Mouse (Mus musculus): ENCODE measurements around the gene Ampd1. TPM values are rescaled to one million over a fixed set of nuclear protein-coding genes. Genes with fewer than 3 reads are reported as not detected.

Ampd1 gene
- total RNA-seq, 2 experiments from 2014 or later, result not detected

DNA sequence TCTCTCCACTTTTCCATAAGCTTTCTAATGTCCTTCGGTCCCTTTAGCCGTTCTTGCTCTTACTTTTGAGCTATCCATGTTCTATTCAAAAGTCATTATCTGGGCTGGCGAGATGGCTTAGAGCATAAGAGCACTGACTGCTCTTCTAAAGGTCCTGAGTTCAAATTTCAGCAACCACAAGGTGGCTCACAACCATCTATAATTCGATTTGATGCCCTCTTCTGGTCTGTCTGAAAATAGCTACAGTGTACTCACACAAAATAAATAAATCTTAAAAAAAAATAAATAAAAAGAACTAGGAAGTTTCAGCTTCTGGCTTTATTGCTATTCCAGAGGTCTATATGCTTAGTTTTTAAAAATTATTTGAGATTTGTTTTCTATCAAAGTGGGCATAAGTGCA lies 74.0 kb downstream of the Ampd1 start:
- DNase-seq (ENCODE audit: low spot score in 2 of 2), result no peak

DNA sequence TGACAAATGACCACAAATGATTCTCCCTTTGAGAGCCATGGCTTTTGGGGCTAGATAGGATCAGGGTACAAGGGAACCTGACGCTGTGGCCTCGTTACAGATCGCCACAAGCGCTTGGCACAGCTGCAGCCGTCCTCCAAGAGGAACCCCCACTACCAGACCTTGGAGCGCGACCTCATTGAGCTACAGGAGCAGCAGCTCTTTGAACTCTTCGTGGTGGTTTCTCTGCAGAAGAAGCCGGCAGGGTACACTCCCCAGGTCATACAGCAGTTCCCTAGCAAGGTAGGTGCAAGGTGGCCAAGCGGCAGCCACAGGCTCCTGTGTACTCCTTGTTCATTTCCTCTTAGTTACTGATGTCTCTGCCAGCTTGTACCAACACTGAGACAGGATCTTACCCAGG lies 75.1 kb downstream of the Ampd1 start:
- no peak for DNase-seq (ENCODE audit: low spot score in 2 of 2)

Other genes starting within 250 kb of the Ampd1 start
- not detected for gene Sycp1, start 137.9 kb upstream of the Ampd1 start, total RNA-seq (2021)
- not detected for gene Nr1h5, start 109.9 kb upstream of the Ampd1 start, total RNA-seq (2021)
- 10 to 100 TPM; 77.9 to 93.2 TPM for gene Sike1, start 78.3 kb upstream of the Ampd1 start, total RNA-seq (2021)
- gene Csde1, start 53.6 kb upstream of the Ampd1 start, total RNA-seq (2021), result 100 to 1,000 TPM; 252 to 270 TPM
- gene Nras, start 15.7 kb upstream of the Ampd1 start, total RNA-seq (2021), result 100 to 1,000 TPM in 1 of 2 experiments, 10 to 100 TPM in 1; 84.1 to 101 TPM
- under 1 TPM; 0.67 to 0.94 TPM for gene Dennd2c, start 28.6 kb downstream of the Ampd1 start, total RNA-seq (2021)
- 10 to 100 TPM; 62.0 to 62.9 TPM for gene Bcas2, start 97.6 kb downstream of the Ampd1 start, total RNA-seq (2021)
- gene Trim33, start 205.3 kb downstream of the Ampd1 start, total RNA-seq (2021), result 10 to 100 TPM; 50.1 to 50.2 TPM